Mouse (Mus musculus) liver (tissue): ENCODE data around the gene Zbtb25.

Source experiments
- DNase-seq: peaks from one replicate; pipeline ENCODE4 v3.0.0-alpha.2; 2020; ENCODE audit warnings: mixed read lengths

Gene Zbtb25

DNA sequence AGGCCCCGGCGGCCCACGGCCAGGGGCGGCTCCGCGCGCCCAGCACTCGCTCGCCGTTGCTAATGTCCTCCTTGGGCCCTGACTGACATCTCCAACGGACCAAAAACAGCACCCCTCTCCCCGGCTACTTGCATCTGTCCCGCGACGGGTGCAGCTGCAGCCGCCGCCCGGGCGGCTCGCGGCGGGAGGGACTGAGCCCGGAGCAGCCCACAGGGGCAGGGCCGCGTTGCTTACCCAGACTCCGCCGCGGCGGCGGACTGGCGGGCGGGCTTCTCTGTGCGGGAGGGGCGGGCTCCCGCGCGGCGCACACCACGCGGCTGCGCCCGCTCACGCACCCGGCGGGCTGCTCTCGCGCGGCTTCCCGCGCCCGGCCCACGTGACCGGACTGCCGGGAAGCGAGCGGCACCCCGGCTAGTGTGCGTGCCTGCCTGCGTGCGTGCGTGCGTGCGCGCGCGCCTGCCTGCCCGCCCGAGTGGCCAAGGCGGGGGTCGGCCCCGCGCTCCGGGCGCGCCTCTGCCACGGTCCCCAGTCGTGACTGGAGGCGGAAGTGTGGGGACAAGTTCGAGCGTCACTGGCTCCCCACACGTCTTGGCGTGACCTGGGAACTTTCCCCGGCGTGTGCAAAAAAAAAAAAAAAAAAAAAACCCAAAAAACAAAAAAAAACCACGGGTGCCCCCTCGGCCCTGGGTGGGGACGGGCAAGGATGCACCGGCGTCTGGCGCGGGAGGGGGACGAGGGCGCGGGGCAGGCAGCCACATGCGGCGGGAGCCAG is at the start of gene Zbtb25:
Gene Zbtb25 (minus strand): TSS at position 397 of the 772 bp plus-strand sequence.
- DNase-seq: peak; percentile 87

- no peak for DNase-seq
Measured at GRCm38 (mm10) chr12:76418346-76418745, 48.9 kb upstream of the Zbtb25 start.

DNA sequence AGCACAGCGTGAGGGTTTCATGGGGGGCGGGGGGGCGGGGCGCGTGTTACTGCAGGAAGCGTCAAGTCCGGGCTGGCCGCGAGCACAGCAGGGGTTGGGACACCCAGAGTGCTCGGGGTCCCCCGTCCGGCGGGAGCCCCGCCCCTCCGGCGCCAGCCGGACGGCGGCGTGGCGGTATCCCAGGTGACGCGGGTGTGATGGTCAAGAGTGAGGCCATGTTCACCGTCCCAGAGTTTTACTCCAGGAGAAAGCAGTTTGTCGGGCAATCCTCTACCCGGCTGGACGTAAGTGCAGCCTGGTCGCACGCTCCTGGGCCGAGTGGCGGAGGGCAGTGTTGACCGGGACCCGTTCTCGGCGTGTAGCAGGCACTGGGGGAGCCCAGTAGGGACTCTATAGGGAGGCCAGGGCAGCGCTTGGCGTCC is 48.0 kb upstream of the Zbtb25 start, which contains the start of gene Ppp1r36:
Gene Ppp1r36 (plus strand): TSS at position 106 of the 422 bp plus-strand sequence.
- peak; percentile 40 for DNase-seq

DNA sequence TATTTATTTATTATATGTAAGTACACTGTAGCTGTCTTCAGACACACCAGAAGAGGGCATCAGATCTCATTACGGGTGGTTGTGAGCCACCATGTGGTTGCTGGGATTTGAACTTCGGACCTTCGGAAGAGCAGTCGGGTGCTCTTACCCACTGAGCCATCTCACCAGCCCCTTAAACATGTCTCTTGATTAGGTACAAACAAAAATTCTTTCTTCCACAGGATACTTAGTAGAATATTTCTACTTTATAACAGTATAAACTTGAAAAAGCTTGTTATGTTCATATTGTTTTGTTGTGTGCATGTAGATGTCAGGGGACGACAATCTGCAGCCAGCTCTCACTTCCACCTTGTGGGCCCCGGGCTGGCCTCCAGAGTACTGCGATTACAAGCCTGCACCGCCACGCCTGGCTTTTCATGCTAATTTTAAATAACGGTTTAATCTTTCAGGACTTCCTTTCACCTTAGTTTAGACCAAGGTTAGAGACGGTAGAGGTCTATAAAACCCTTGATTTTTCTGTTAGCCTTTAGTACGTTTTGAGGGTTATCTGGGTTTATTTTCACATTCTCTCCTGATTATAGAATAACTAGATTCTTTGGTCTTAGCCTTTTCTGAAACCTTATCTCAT is 46.1 kb upstream of the Zbtb25 start:
- peak; percentile 12 for DNase-seq

- DNase-seq: no peak
Measured at GRCm38 (mm10) chr12:76409166-76409565, 39.8 kb upstream of the Zbtb25 start.

GRCm38 (mm10) chr12:76407184-76407583 is 37.8 kb upstream of the Zbtb25 start:
- DNase-seq: no peak

GRCm38 (mm10) chr12:76405971-76406370 is 36.6 kb upstream of the Zbtb25 start:
- DNase-seq: no peak

- no peak for DNase-seq
Measured at GRCm38 (mm10) chr12:76405183-76405970, 36.0 kb upstream of the Zbtb25 start.

DNA sequence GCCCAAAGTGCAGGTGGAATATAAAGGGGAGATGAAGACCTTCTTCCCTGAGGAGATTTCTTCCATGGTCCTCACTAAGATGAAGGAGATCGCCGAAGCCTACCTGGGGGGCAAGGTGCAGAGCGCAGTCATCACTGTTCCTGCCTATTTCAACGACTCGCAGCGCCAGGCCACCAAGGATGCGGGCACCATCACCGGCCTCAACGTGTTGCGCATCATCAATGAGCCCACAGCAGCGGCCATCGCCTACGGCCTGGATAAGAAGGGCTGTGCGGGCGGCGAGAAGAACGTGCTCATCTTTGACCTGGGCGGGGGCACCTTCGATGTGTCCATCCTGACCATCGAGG is 35.4 kb upstream of the Zbtb25 start:
- DNase-seq: no peak

DNA sequence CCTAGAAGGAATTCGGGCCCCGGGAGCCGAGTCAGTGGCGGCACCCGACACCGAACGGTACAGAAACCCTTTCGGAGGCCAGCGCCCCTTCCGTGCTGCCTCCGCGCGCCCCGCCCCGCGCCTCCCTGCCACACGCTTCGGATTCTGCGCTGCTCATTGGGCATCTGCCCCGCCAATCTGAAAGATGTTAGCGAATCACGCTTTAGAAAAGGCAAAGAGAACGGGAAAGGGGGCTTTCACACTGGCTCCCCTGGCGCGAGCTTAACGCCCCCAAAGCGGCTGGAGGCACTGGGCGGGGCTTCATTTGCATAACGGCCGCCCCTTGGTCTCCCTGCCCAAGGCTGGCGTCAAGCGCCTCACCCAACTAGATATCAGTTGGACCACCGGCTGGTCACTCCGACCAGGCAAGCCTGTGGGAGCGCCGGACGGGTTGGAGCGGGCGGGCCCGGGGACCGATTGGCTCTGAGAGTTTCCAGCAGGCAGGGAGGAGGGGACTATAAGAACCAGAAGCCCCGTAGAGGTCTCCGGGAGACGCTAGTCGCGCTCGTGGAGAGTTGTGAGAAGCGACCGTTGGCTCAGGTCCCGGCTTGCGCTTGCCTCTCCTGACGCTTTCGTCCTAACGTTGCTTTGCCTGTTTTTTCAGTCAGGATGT is 34.6 kb upstream of the Zbtb25 start, which contains the start of gene Hspa2:
Gene Hspa2 (plus strand): TSS at position 291 of the 652 bp plus-strand sequence.
- peak; percentile 96 for DNase-seq

- peak; percentile 91 for DNase-seq
Measured at GRCm38 (mm10) chr12:76402991-76403885, 33.8 kb upstream of the Zbtb25 start.

- no peak for DNase-seq
Measured at GRCm38 (mm10) chr12:76401674-76402073, 32.3 kb upstream of the Zbtb25 start.

DNA sequence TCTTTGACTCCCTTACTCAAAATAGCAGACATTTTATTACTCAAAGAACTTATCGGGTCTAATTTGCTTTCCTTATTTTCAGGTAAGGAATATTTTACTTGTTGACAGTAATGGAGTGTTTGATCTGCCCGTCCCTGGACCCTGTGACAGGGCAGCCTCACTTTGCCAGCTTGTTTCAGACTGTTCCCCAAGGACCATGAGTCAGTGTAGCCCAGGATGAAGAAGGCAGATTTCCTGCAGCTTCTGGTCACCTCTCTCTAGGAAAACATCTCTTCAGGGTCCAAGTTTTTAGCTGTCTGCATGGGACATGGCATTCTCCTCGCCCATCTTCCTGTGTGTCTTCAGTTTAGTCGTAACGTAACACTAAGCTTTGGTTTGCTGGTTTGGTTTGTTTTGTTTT is 27.9 kb upstream of the Zbtb25 start:
- no peak for DNase-seq

- no peak for DNase-seq
Measured at GRCm38 (mm10) chr12:76392979-76393378, 23.6 kb upstream of the Zbtb25 start.

- DNase-seq: no peak
Measured at GRCm38 (mm10) chr12:76391595-76392271, 22.3 kb upstream of the Zbtb25 start.

- no peak for DNase-seq
Measured at GRCm38 (mm10) chr12:76388794-76389193, 19.4 kb upstream of the Zbtb25 start.

DNA sequence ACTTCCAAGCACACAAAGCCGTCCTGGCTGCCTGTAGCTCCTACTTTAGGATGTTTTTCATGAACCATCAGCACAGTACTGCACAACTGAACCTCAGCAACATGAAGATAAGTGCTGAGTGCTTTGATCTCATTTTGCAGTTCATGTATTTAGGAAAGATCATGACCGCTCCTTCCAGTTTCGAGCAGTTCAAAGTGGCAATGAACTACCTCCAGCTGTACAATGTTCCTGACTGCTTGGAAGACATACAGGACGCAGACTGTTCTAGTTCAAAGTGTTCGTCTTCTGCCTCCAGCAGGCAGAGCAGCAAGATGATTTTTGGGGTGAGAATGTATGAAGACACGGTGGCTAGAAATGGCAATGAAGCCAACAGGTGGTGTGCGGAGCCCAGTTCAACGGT is 15.9 kb upstream of the Zbtb25 start:
- no peak for DNase-seq

GRCm38 (mm10) chr12:76380151-76380550 is 10.7 kb upstream of the Zbtb25 start:
- no peak for DNase-seq

GRCm38 (mm10) chr12:76378556-76378955 is 9.2 kb upstream of the Zbtb25 start:
- DNase-seq: no peak

DNA sequence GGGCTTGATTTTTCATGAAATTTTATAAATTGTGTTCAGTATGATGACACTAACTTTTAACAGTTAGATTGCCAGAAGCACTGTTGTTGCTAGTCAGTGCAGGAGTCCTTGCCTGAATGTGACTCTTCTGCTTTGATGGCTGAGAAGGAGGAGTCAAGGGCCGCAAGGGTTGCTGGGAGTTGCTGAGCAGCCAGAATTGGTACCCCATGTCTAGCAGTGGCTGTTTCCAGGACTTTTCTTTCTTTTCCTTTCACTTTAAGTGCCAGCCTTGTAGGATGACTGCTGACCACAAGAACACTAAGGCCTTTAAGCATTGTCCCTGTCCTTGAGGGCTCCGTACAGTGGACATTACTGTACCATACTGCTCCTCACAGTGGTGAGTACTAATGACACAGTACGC is 8.3 kb upstream of the Zbtb25 start:
- DNase-seq: no peak

DNA sequence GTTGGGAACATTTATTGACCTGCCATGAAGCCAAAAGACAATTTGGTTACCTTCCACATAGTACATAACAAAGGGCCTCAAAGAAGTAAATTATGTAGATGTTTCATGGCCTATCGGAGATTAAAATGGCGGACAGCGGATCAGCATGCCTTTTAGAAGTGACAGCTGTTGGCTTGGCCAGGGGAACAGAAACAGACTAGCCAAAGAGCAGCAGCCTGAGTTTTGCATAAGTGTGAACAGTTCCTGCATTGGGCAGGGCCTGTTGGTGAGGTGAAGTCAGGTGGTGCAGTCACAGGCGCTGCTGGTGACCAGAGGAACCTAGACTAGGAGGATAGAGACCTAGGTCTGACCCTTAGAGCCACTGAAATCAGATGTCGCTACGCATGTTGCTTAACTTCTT is 7.7 kb upstream of the Zbtb25 start:
- DNase-seq: no peak
